Mouse (Mus musculus) erythroblast, embryonic 14.5 days (primary cell): Measurements from ENCODE around the gene Sarnp. TPM values are rescaled to one million over a fixed set of nuclear protein-coding genes. Genes with fewer than 3 reads are reported as not detected.
A peak's percentile ranks its signal among the peaks of the same experiment; 100 is the strongest.

ENCODE experiments used
- H3K27me3 ChIP-seq: 2 replicates; pipeline ENCODE4 v1.6.1; 2012; ENCODE audit warnings: inconsistent platforms; ENCODE audit not compliant: control insufficient read depth
- H3K36me3 ChIP-seq: 2 replicates; pipeline ENCODE4 v1.6.1; 2012; ENCODE audit warnings: mild to moderate bottlenecking, inconsistent platforms; ENCODE audit not compliant: control insufficient read depth
- H3K4me1 ChIP-seq: 2 replicates; pipeline ENCODE4 v1.6.1; 2012; ENCODE audit warnings: inconsistent platforms; ENCODE audit not compliant: control insufficient read depth
- H3K4me3 ChIP-seq: replicated peaks from 2 replicates; pipeline ENCODE3; 2012; ENCODE audit warnings: moderate library complexity, mild to moderate bottlenecking, inconsistent platforms
- H3K9me3 ChIP-seq: 2 replicates; pipeline ENCODE4 v1.6.1; 2012; ENCODE audit warnings: low read length, inconsistent platforms, mixed read lengths; ENCODE audit not compliant: control insufficient read depth
- GATA1 ChIP-seq: IDR thresholded peaks from 2 replicates; pipeline ENCODE4 v1.6.1; 2012; ENCODE audit warnings: low read length, inconsistent platforms, mixed read lengths
- TAL1 ChIP-seq: IDR thresholded peaks from 3 replicates; pipeline ENCODE4 v1.6.1; 2012; ENCODE audit warnings: low read length, inconsistent platforms, mixed read lengths
- polyA plus RNA-seq: library from polyadenylated mRNA; stranded (reverse); fragments of >175 nt; gene quantifications from 2 replicates; pipeline ENCODE4 v1.2.3, GENCODE M21; 2012

Gene Sarnp
- polyA plus RNA-seq, 1 experiment, result 2.5 TPM

DNA sequence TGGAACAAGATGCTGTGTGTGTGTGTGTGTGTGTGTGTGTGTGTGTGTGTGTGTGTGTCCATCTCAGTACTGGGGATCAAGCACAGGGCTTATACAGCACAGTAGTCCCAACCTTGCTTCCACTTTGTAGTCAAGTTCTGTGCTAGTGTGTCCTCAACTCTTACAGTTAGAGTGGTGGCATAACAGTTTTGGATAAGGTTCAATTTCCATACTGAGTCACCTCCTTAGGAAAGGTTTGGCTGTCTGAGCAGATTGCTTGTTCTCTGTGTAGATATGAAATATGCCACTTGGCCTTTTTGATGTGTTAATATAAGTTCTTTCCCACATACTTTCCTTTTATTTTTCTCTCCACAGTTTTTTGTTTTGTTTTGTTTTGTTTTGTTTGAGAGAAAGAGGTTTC is 61.2 kb downstream of the Sarnp start:
- no peaks in the 10 kb centered on the region for H3K9me3 ChIP-seq
- peaks cover 48% of the 10 kb centered on the region for H3K36me3 ChIP-seq
- no peak overlapping the region for H3K4me3 ChIP-seq
- no peaks in the 10 kb centered on the region for H3K4me1 ChIP-seq
- TF ChIP-seq GATA1, result no peak
- no peak for TF ChIP-seq TAL1
- H3K27me3 ChIP-seq, result no peaks in the 10 kb centered on the region

DNA sequence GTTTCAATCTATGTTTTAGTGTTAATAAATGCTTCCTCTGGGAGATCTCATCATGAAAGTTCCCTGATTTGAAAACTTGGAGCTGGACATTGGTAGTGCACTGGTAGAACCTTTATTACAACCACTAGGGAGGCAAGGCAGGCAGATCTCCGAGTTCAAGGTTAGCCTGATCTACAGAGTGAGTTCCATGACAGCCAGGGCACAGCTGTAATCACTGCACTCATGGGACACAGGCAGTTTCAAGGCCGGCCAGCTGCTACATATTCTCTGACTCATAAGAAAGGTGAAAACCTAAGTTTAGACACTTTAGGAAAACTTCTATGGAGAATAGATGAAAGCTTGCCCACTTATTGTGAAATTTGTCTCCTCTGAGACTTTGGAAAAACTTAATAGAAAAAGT is 61.7 kb downstream of the Sarnp start:
- Histone ChIP-seq H3K27me3 (no peaks in the 10 kb centered on the region), H3K4me3 (no peak overlapping the region), H3K4me1 (no peaks in the 10 kb centered on the region), H3K9me3 (no peaks in the 10 kb centered on the region), H3K36me3 (peaks cover 43% of the 10 kb centered on the region)
- no peak for TF ChIP-seq TAL1
- no peak for TF ChIP-seq GATA1

DNA sequence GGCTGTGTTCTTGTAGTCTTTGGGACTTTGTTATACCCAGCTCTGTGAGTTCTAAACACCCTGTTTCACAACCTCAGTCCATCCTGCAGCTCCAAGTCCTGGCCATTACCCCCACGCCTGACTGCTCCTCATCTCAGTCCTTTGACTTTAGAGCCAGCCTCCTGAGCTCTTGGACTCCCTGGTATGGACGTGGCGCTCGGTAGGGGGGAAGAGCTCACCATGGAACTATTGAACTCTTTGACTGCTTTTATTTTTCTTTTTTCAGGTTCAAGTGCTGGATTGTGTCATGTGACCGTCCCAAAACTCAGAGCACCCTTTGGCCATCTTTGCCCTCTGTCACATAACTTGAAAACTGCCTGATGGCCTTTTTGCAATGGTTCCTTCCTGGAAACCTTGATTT is 64.9 kb downstream of the Sarnp start:
- Histone ChIP-seq H3K27me3 (peaks cover 5% of the 10 kb centered on the region; the same call in 1 of the 2 replicates), H3K4me3 (no peak overlapping the region), H3K36me3 (peaks cover 16% of the 10 kb centered on the region), H3K4me1 (peaks cover 13% of the 10 kb centered on the region), H3K9me3 (no peaks in the 10 kb centered on the region)
- no peak for TF ChIP-seq GATA1
- TF ChIP-seq TAL1, result no peak

DNA sequence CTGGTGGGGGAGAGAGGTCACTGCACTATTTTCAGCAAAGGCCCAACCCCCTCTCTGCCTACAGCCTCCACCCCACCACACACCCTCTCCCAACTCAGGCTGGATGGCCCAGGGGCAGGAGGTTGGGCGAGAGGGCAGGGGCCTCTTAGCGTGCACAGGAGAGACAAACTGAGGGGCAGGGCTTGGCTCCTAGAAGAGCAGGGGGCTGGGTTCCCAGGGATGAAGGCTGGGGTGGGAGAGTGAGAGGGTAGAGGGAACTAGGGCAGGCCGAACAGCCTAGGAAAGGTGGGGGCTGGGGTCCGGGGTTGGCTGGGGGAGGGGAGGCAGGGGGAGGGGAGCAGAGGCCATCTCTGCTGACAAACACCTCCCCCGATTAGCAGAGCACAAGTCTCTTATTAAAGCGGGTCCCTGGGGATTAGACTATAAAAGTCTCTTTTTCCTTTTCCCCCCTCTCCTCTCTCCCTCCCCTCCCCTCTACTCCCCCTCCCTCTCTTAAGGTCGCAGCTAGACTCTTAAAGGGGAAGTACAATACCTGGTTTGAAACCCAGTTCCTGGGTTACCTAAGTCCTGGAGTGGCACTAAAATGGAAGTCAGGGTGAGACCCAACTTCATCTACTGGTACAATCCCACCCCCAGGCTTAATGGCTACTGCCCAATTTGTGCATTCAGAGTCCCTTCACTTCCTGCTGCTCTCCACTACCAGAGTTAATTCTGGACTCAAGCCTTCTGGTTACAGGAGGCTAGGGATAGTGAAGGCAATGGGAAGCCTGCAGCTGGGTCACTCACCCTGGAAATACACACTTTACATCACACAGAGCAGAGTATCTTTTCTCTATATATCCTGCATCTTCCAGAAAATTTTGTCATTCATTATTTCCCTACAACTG is 72.1 kb downstream of the Sarnp start:
- Histone ChIP-seq H3K4me1 (peaks cover 19% of the 10 kb centered on the region), H3K36me3 (no peaks in the 10 kb centered on the region), H3K4me3 (no peak overlapping the region), H3K9me3 (peaks cover 7% of the 10 kb centered on the region; the same call in 1 of the 2 replicates), H3K27me3 (peaks cover 75% of the 10 kb centered on the region)
- TF ChIP-seq TAL1, result no peak
- no peak for TF ChIP-seq GATA1

DNA sequence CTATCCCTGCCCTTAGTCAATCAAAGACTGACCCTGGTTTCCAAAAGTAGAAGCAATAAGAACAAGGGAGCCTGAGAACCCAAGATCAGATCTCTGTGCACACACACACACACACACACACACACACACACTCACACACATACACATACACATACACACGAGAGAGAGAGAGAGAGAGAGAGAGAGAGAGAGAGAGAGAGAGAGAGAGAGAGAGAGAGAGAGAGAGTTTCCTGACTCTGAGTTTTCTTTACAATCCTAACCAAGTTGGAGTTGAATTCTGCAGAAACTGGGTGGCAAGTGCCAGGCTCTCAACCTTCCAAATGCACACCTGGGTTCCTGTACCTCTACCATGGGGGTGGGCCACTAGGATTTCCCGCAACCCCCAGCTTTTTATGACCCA is 72.7 kb downstream of the Sarnp start:
- Histone ChIP-seq H3K36me3 (no peaks in the 10 kb centered on the region), H3K4me1 (peaks cover 19% of the 10 kb centered on the region), H3K27me3 (peaks cover 82% of the 10 kb centered on the region), H3K9me3 (peaks cover 7% of the 10 kb centered on the region; the same call in 1 of the 2 replicates), H3K4me3 (no peak overlapping the region)
- no peak for TF ChIP-seq GATA1
- TF ChIP-seq TAL1, result no peak

DNA sequence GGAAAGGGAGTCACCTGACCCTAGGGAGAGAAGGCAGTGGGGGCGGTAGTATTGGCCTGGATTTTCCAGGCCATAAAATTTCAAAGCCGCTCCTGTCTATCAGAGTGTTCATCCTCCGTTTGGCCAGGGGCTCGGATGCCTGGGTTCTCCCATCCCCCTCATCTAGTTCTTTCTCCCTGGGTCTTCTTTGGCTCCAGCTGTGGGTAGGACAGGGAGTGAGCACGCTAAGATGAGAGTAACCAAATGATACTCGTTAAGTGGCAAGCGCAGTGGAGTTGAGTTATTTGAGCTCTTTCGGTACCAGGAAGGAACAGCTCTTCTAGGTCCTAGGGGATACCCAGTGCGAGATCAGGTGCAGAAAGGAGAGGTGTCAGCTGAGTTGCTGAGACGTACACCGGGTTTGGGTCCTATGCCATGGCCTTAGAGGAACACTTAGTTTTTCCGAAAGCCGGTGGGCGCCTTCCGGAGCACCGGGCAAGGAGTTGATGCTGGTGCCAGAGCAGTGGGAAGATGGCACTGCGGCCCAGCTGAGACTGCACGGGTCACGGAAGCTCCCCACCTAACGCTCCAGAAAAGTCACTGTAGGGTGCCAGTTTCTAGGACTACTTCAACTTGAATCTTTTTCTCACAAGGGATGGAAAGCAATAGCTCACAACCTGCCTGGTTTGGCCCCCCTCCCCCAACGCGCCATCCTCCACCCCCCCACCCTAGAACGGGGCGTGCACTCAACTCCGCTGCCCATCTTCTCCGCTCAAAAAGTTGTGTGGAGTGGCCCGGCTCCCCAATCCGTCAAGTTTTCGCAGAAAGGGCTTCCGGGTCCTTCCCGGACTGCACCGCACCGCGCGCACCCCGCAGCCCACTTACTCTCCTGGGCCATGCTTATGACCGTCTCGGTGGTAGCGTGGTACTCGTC is 73.5 kb downstream of the Sarnp start:
- H3K27me3 ChIP-seq, result peaks cover 90% of the 10 kb centered on the region
- H3K4me3 ChIP-seq, result peak overlapping the region; percentile 55
- TF ChIP-seq GATA1, result no peak
- no peak for TF ChIP-seq TAL1
- no peaks in the 10 kb centered on the region for H3K36me3 ChIP-seq
- H3K9me3 ChIP-seq, result peaks cover 7% of the 10 kb centered on the region; the same call in 1 of the 2 replicates
- H3K4me1 ChIP-seq, result peaks cover 13% of the 10 kb centered on the region

DNA sequence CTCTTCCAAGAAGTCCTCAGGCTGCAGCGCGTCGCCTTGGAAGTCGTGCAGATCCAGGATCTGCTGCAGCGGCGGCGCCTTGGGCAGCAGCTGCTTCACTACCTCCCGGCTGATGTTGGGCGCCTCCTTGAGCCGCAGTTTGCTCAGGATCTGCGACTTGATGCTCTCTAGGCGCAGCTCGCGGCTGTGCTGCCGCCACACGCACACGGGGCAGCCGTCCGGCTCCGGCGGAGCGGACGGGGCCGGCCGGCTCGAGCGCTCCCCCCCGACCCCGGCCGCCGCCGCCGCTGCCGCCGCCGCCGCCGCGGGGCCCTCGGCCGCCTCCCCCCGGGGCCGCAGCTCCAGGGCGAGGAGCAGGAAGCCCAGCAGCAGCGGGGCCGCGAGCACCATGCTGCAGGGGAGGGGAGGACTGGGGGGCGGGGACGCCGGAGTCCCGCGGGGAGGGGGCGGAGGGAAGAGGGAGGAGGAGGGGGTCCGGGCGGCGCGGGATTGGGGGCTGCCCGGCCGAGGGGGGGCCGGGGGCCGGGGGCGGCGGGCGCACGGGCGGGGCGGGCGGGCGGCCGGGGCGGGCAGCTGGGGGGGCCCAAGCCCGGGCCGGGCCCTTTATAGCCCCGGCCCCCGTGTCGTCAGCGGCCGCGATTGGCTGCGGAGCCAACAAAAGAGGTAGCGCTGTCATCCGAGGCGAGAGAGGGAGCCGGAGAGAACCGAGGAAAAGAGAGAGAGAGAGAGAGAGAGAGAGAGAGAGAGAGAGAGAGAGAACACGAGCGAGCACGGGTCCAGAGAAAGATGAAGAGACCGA is 74.4 kb downstream of the Sarnp start, which contains the start of gene Gdf11:
Gdf11 (minus strand) TSS at position 423 of the 799 bp plus-strand sequence.
- Histone ChIP-seq H3K4me3 (peak within 1 kb of the TSS; percentile 55), H3K4me1 (peaks cover 6% of the 10 kb centered on the region), H3K27me3 (peaks cover 99% of the 10 kb centered on the region), H3K36me3 (no peaks in the 10 kb centered on the region), H3K9me3 (peaks cover 7% of the 10 kb centered on the region; the same call in 1 of the 2 replicates)
- TF ChIP-seq TAL1 (no peak), GATA1 (no peak)

DNA sequence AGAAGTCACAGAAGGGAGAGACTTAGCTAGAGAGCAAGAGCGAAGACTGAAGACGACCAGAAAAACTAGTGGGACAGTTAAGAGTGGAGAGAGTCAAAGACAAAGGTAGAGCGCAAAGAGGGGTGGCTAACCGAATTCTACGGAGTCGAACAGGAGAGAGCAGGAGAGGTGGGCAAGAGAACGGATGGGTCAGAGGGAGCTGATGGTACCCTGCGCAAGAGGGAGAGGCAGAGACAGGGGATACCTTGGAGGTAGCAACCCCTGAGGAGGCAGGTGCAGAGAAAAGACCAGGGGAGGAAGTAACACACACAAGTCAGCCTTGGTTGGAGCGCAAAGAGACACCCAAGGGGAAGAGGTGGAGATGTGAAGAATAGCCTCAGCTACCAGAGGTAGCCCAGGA is 75.1 kb downstream of the Sarnp start:
- no peak for TF ChIP-seq TAL1
- no peak for TF ChIP-seq GATA1
- Histone ChIP-seq H3K4me1 (peaks cover 6% of the 10 kb centered on the region), H3K27me3 (peaks cover 99% of the 10 kb centered on the region), H3K4me3 (no peak overlapping the region), H3K36me3 (no peaks in the 10 kb centered on the region), H3K9me3 (peaks cover 7% of the 10 kb centered on the region; the same call in 1 of the 2 replicates)
